In the genomic region with DNA sequence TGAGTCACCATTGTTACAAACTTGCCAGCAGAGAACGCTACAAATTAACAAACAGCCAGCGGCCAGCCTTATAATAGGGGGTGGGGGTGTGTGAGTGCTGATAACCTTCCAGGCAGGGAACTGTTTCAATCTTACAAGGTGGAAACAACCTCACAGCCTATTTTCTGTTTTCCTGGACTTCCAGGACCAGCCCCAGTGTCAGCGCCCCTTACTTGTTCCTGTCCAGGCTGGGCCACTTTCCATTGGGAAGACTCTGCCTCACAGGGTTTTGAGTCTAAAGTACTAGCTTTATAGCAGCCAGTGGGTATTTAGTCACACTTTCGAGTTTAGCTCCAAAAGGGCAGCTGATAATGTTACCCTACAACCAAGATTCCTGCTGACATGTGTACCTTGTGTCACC, we compare ENCODE assay signal across 8 mouse cellular contexts. TPM values are rescaled to one million over a fixed set of nuclear protein-coding genes. Genes with fewer than 3 reads are reported as not detected.
DNase-seq lines count a peak whose midpoint lies in the region; ATAC-seq lines count a peak whose summit lies in the region.

No protein-coding gene starts in this region.

- 0 out of 2 replicates have a peak overlapping the region, but pooled peaks have one; percentile 91 for H3K4me3 ChIP-seq in embryonic facial prominence, embryonic 15.5 days (replicated peaks)
- H3K4me3 ChIP-seq in kidney, embryonic 14.5 days (ENCODE audit: low read length), result peak overlapping the region; percentile 82
- 0 out of 2 replicates have a peak overlapping the region, but pooled peaks have one; percentile 5 for H3K4me3 ChIP-seq in midbrain, embryonic 16.5 days (ENCODE audit: low read depth, low read length)

- WGBS in embryonic facial prominence, embryonic 15.5 days, result 51% methylated on average over 4 of the region's 4 CpGs
- WGBS in kidney, embryonic 14.5 days, result 42% methylated on average over 4 of the region's 4 CpGs
- 43% methylated on average over 4 of the region's 4 CpGs for WGBS in midbrain, embryonic 16.5 days

- H3K27me3 ChIP-seq in embryonic facial prominence, embryonic 15.5 days, result no peaks in the 10 kb centered on the region
- H3K27me3 ChIP-seq in kidney, embryonic 14.5 days (ENCODE audit: control insufficient read depth, insufficient read depth, low read length), result no peaks in the 10 kb centered on the region
- H3K27me3 ChIP-seq in midbrain, embryonic 16.5 days (ENCODE audit: control insufficient read depth, insufficient read depth, low read depth, low read length), result no peaks in the 10 kb centered on the region

- H3K4me2 ChIP-seq in embryonic facial prominence, embryonic 15.5 days (replicated peaks), result peak overlapping the region; percentile 88
- H3K4me2 ChIP-seq in kidney, embryonic 14.5 days (replicated peaks; ENCODE audit: low read depth, low read length), result peak overlapping the region; percentile 62
- H3K4me2 ChIP-seq in midbrain, embryonic 16.5 days (ENCODE audit: low read length), result peak overlapping the region; percentile 57

- H3K27ac ChIP-seq in embryonic facial prominence, embryonic 15.5 days (replicated peaks), result no peak overlapping the region
- H3K27ac ChIP-seq in kidney, embryonic 14.5 days (ENCODE audit: low read depth, low read length), result peak overlapping the region; percentile 47; the same call in 1 of the 2 replicates
- H3K27ac ChIP-seq in midbrain, embryonic 16.5 days (ENCODE audit: low read length), result no peak overlapping the region

- peak; percentile 89 for DNase-seq in heart, adult 11 months
- no peak for DNase-seq in heart, postnatal 4 days
- no peak for DNase-seq in urinary bladder, postnatal 4 days (ENCODE audit: low spot score in 2 of 2)
- DNase-seq in left cerebral cortex, adult 8-10 months (ENCODE audit: low spot score in 2 of 2), result no peak
- no peak for DNase-seq in adrenal gland, postnatal 36 days

- H3K4me1 ChIP-seq in embryonic facial prominence, embryonic 15.5 days, result peaks cover 78% of the 10 kb centered on the region
- peaks cover 63% of the 10 kb centered on the region for H3K4me1 ChIP-seq in kidney, embryonic 14.5 days (ENCODE audit: control insufficient read depth, insufficient read depth, low read length)
- peaks cover 56% of the 10 kb centered on the region for H3K4me1 ChIP-seq in midbrain, embryonic 16.5 days (ENCODE audit: control insufficient read depth, insufficient read depth, low read length)

- H3K36me3 ChIP-seq in embryonic facial prominence, embryonic 15.5 days, result no peaks in the 10 kb centered on the region
- H3K36me3 ChIP-seq in kidney, embryonic 14.5 days (ENCODE audit: control insufficient read depth, insufficient read depth, low read length), result no peaks in the 10 kb centered on the region
- H3K36me3 ChIP-seq in midbrain, embryonic 16.5 days (ENCODE audit: control insufficient read depth, insufficient read depth, low read length), result no peaks in the 10 kb centered on the region

- ATAC-seq in embryonic facial prominence, embryonic 15.5 days (ENCODE audit: insufficient number of reproducible peaks, low FRiP score, low TSS enrichment, low read depth), result no peak
- no peak for ATAC-seq in kidney, embryonic 14.5 days (ENCODE audit: low FRiP score, low TSS enrichment)
- no peak for ATAC-seq in midbrain, embryonic 16.5 days

- H3K9ac ChIP-seq in embryonic facial prominence, embryonic 15.5 days, result no peak overlapping the region
- peak overlapping the region; percentile 37; the same call in 1 of the 2 replicates for H3K9ac ChIP-seq in kidney, embryonic 14.5 days (ENCODE audit: low read depth, low read length)
- H3K9ac ChIP-seq in midbrain, embryonic 16.5 days (ENCODE audit: low read depth, low read length), result no peak overlapping the region

- no peaks in the 10 kb centered on the region for H3K9me3 ChIP-seq in embryonic facial prominence, embryonic 15.5 days (replicated peaks)
- no peaks in the 10 kb centered on the region for H3K9me3 ChIP-seq in kidney, embryonic 14.5 days (ENCODE audit: control insufficient read depth, low read length)
- no peaks in the 10 kb centered on the region for H3K9me3 ChIP-seq in midbrain, embryonic 16.5 days (replicated peaks; ENCODE audit: control insufficient read depth, low read length, poor library complexity, severe bottlenecking)

RNA-seq across cellular contexts. Expression of gene Atp1a1, which starts 2.8 kb away (rescaled TPM):
- total RNA-seq in heart, postnatal 4 days (2021), result 1,000 to 10,000 TPM; 1,042 to 1,100 TPM
- 116 and 123 TPM in 2 replicates for polyA plus RNA-seq in embryonic facial prominence, embryonic 15.5 days (2015; fragmentation: Nextera tagmentation; extraction: Ambion mirVana)
- 166 and 280 TPM in 2 replicates for polyA plus RNA-seq in kidney, embryonic 14.5 days (2014; fragmentation: Nextera tagmentation; extraction: Ambion mirVana)
- 58.4 and 61.3 TPM in 2 replicates for polyA plus RNA-seq in midbrain, embryonic 16.5 days (2015; fragmentation: Nextera tagmentation; extraction: Ambion mirVana)
- 100 to 1,000 TPM; 805 to 868 (median 852) TPM for total RNA-seq in left cerebral cortex, adult 8-10 months (2022)
- 100 to 1,000 TPM; 823 to 834 TPM for total RNA-seq in adrenal gland, postnatal 36 days (2021)

Comparison
In these comparisons a context has a peak if more than half of its experiments do, and no peak if none do; other contexts are left out.
1. H3K4me3 ChIP-seq: peak in every context shown above with its lines; median percentile 91 in embryonic facial prominence, embryonic 15.5 days; 82 in kidney, embryonic 14.5 days; 5 in midbrain, embryonic 16.5 days.